Mouse (Mus musculus) kidney, postnatal 0 days (tissue): Measurements from ENCODE around the gene Lrp4. TPM values are rescaled to one million over a fixed set of nuclear protein-coding genes. Genes with fewer than 3 reads are reported as not detected.
A peak's percentile ranks its signal among the peaks of the same experiment; 100 is the strongest.

Experiments used
- ATAC-seq: fragments of 200-750 bp; cut with Nextera tagmentation; replicated peaks from 2 replicates; pipeline ENCODE4 v1.8.0; 2017; ENCODE audit warnings: low read depth, moderate number of reproducible peaks, moderate TSS enrichment, moderate library complexity; ENCODE audit not compliant: low FRiP score
- DNase-seq: peaks from one replicate; pipeline ENCODE4 v3.0.0-alpha.2; 2016; ENCODE audit warnings: low spot score
- H3K27ac ChIP-seq: fragments of 300-500 bp; sonication (generic); 2 replicates; pipeline ENCODE4 v1.5.1; 2014; ENCODE audit warnings: mild to moderate bottlenecking
- H3K27me3 ChIP-seq: fragments of 300-500 bp; sonication (generic); 2 replicates; pipeline ENCODE4 v1.6.1; 2014; ENCODE audit warnings: low read length, mixed read lengths; ENCODE audit not compliant: insufficient read depth
- H3K36me3 ChIP-seq: fragments of 300-500 bp; sonication (generic); 2 replicates; pipeline ENCODE4 v1.6.1; 2014; ENCODE audit warnings: low read length, mixed read lengths; ENCODE audit not compliant: insufficient read depth
- H3K4me1 ChIP-seq: fragments of 300-500 bp; sonication (generic); replicated peaks from 2 replicates; pipeline ENCODE4 v1.6.1; 2014; ENCODE audit warnings: antibody characterized with exemption, low read length, mixed read lengths; ENCODE audit not compliant: insufficient read depth
- H3K4me2 ChIP-seq: fragments of 300-500 bp; sonication (generic); 2 replicates; pipeline ENCODE4 v1.6.1; 2014; ENCODE audit warnings: mild to moderate bottlenecking, low read length, moderate library complexity, mixed read lengths
- H3K4me3 ChIP-seq: fragments of 300-500 bp; sonication (generic); replicated peaks from 2 replicates; pipeline ENCODE4 v1.5.1; 2014; ENCODE audit warnings: low read depth, low read length
- H3K9ac ChIP-seq: fragments of 300-500 bp; sonication (generic); 2 replicates; pipeline ENCODE4 v1.6.1; 2014; ENCODE audit warnings: low read depth, low read length
- H3K9me3 ChIP-seq: fragments of 300-500 bp; sonication (generic); replicated peaks from 2 replicates; pipeline ENCODE4 v1.6.1; 2016; ENCODE audit warnings: low read length, inconsistent platforms, mixed read lengths
- CTCF ChIP-seq: IDR thresholded peaks from 2 replicates; pipeline ENCODE4 v1.5.1; 2016; ENCODE audit warnings: antibody characterized with exemption, low read depth, mild to moderate bottlenecking, moderate library complexity
- WGBS: fragments of 180-500 bp; shearing (Covaris S2); extraction: QIAGEN DNeasy Blood & Tissue Kit; methylation state at CpG from one replicate; pipeline ENCODE4 v1.1.7; 2014; 5-methylcytosine and 5-hydroxymethylcytosine counted together
- polyA plus RNA-seq: library from polyadenylated mRNA; unstranded; fragments of >200 nt; fragmentation: Nextera tagmentation; extraction: Ambion mirVana; gene quantifications from 2 replicates; pipeline ENCODE4 v1.2.1, GENCODE M21; 2015

Gene Lrp4
- polyA plus RNA-seq, 1 experiment from 2014 or later, result 5.9 TPM

GRCm38 (mm10) chr2:91444286-91444892, 12.9 kb upstream of the Lrp4 start, which contains the start of gene 1110051M20Rik:
TSS of gene 1110051M20Rik (minus strand) at chr2:91444704.
- peak within 1 kb of the TSS; percentile 23; the same call in 1 of the 2 replicates for H3K9ac ChIP-seq
- no peak within 1 kb of the TSS for H3K27ac ChIP-seq
- no peaks in the 10 kb centered on the region for H3K27me3 ChIP-seq
- TF ChIP-seq CTCF, result no peak
- H3K36me3 ChIP-seq, result no peaks in the 10 kb centered on the region
- H3K4me1 ChIP-seq, result 0 out of 2 replicates have a peak, but pooled peaks cover 3% of the 10 kb centered on the region
- DNase-seq (peak; percentile 95), ATAC-seq (peak; percentile 95)
- H3K4me2 ChIP-seq, result peak within 1 kb of the TSS; percentile 67
- no peaks in the 10 kb centered on the region for H3K9me3 ChIP-seq
- WGBS, result 1% methylated on average over 19 of the region's 19 CpGs
- peak within 1 kb of the TSS; percentile 55 for H3K4me3 ChIP-seq

- H3K36me3 ChIP-seq, result no peaks in the 10 kb centered on the region
- no peak overlapping the region for H3K4me2 ChIP-seq
- DNase-seq, result no peak
- no peaks in the 10 kb centered on the region for H3K27me3 ChIP-seq
- no peak overlapping the region for H3K27ac ChIP-seq
- no peaks in the 10 kb centered on the region for H3K9me3 ChIP-seq
- no peak overlapping the region for H3K9ac ChIP-seq
- WGBS, result 59% methylated on average over 1 of the region's 1 CpGs
- 0 out of 2 replicates have a peak, but pooled peaks cover 4% of the 10 kb centered on the region for H3K4me1 ChIP-seq
- no peak overlapping the region for H3K4me3 ChIP-seq
- no peak for ATAC-seq
- no peak for TF ChIP-seq CTCF
Measured at GRCm38 (mm10) chr2:91449662-91450061, 7.6 kb upstream of the Lrp4 start.

- Histone ChIP-seq H3K9me3 (no peaks in the 10 kb centered on the region), H3K4me2 (no peak overlapping the region), H3K4me3 (no peak overlapping the region), H3K27me3 (no peaks in the 10 kb centered on the region), H3K36me3 (no peaks in the 10 kb centered on the region), H3K9ac (no peak overlapping the region), H3K27ac (no peak overlapping the region), H3K4me1 (0 out of 2 replicates have a peak, but pooled peaks cover 4% of the 10 kb centered on the region)
- TF ChIP-seq CTCF, result no peak
- no peak for ATAC-seq
- WGBS, result 55% methylated on average over 9 of the region's 9 CpGs
- no peak for DNase-seq
Measured at GRCm38 (mm10) chr2:91450316-91450715, 7.0 kb upstream of the Lrp4 start.

GRCm38 (mm10) chr2:91452658-91453057, 4.7 kb upstream of the Lrp4 start:
- Histone ChIP-seq H3K27me3 (no peaks in the 10 kb centered on the region), H3K9me3 (no peaks in the 10 kb centered on the region), H3K4me2 (peak overlapping the region; percentile 43), H3K4me1 (0 out of 2 replicates have a peak, but pooled peaks cover 4% of the 10 kb centered on the region), H3K36me3 (no peaks in the 10 kb centered on the region), H3K27ac (no peak overlapping the region), H3K9ac (0 out of 2 replicates have a peak overlapping the region, but pooled peaks have one; percentile 18), H3K4me3 (0 out of 2 replicates have a peak overlapping the region, but pooled peaks have one; percentile 3)
- ATAC-seq, result no peak
- TF ChIP-seq CTCF, result no peak
- WGBS, result 11% methylated on average over 8 of the region's 8 CpGs
- DNase-seq, result peak; percentile 58

- DNase-seq (no peak), ATAC-seq (no peak)
- Histone ChIP-seq H3K4me2 (no peak overlapping the region), H3K36me3 (no peaks in the 10 kb centered on the region), H3K4me1 (0 out of 2 replicates have a peak, but pooled peaks cover 4% of the 10 kb centered on the region), H3K4me3 (no peak overlapping the region), H3K9me3 (no peaks in the 10 kb centered on the region), H3K9ac (no peak overlapping the region), H3K27ac (no peak overlapping the region), H3K27me3 (no peaks in the 10 kb centered on the region)
- peak; percentile 25; the same call in 1 of the 2 replicates for TF ChIP-seq CTCF
- 55% methylated on average over 9 of the region's 9 CpGs for WGBS
Measured at GRCm38 (mm10) chr2:91453231-91454075, 3.9 kb upstream of the Lrp4 start.

GRCm38 (mm10) chr2:91454434-91454833, 2.9 kb upstream of the Lrp4 start:
- 90% methylated on average over 3 of the region's 3 CpGs for WGBS
- Histone ChIP-seq H3K9ac (no peak overlapping the region), H3K36me3 (no peaks in the 10 kb centered on the region), H3K27ac (no peak overlapping the region), H3K27me3 (no peaks in the 10 kb centered on the region), H3K4me2 (no peak overlapping the region), H3K4me1 (0 out of 2 replicates have a peak, but pooled peaks cover 4% of the 10 kb centered on the region), H3K4me3 (no peak overlapping the region), H3K9me3 (no peaks in the 10 kb centered on the region)
- no peak for ATAC-seq
- no peak for DNase-seq
- no peak for TF ChIP-seq CTCF
